Mouse (Mus musculus): Measurements from ENCODE around the gene Zp3.

Zp3 gene

GRCm38 (mm10) chr5:135962125-135962491 lies 17.8 kb upstream of the Zp3 start:
- DNase-seq (ENCODE audit: inconsistent ontology term), result no peak

GRCm38 (mm10) chr5:135962492-135963279 lies 17.2 kb upstream of the Zp3 start:
- DNase-seq (ENCODE audit: inconsistent ontology term), result peak; percentile 99

- no peak for DNase-seq (ENCODE audit: inconsistent ontology term)
These were observed 16.6 kb upstream of the Zp3 start for GRCm38 (mm10) chr5:135963280-135963627.

GRCm38 (mm10) chr5:135965501-135965930 lies 14.4 kb upstream of the Zp3 start:
- DNase-seq (ENCODE audit: inconsistent ontology term), result no peak

- no peak for DNase-seq (ENCODE audit: inconsistent ontology term)
These were observed 13.0 kb upstream of the Zp3 start for GRCm38 (mm10) chr5:135966866-135967265.

GRCm38 (mm10) chr5:135968781-135969180 lies 11.1 kb upstream of the Zp3 start:
- DNase-seq (ENCODE audit: inconsistent ontology term), result no peak

- no peak for DNase-seq (ENCODE audit: inconsistent ontology term)
These were observed 9.7 kb upstream of the Zp3 start for GRCm38 (mm10) chr5:135970247-135970646.

- DNase-seq (ENCODE audit: inconsistent ontology term), result no peak
These were observed 8.0 kb upstream of the Zp3 start for GRCm38 (mm10) chr5:135971876-135972275.

GRCm38 (mm10) chr5:135974365-135974764 lies 5.5 kb upstream of the Zp3 start, which contains the start of gene Ssc4d:
TSS of gene Ssc4d (minus strand) at chr5:135974531.
- DNase-seq (ENCODE audit: inconsistent ontology term), result no peak

GRCm38 (mm10) chr5:135975893-135976668 lies 3.8 kb upstream of the Zp3 start:
- peak; percentile 61 for DNase-seq (ENCODE audit: inconsistent ontology term)

GRCm38 (mm10) chr5:135979381-135979780 lies 518 bp upstream of the Zp3 start:
- DNase-seq (ENCODE audit: inconsistent ontology term), result no peak

- DNase-seq (ENCODE audit: inconsistent ontology term), result peak; percentile 64
These were observed 2.5 kb downstream of the Zp3 start for GRCm38 (mm10) chr5:135982398-135982797.

GRCm38 (mm10) chr5:135984546-135985044 lies 4.7 kb downstream of the Zp3 start:
- no peak for DNase-seq (ENCODE audit: inconsistent ontology term)

- peak; percentile 25 for DNase-seq (ENCODE audit: inconsistent ontology term)
These were observed 7.3 kb downstream of the Zp3 start for GRCm38 (mm10) chr5:135987248-135987647.

- no peak for DNase-seq (ENCODE audit: inconsistent ontology term)
These were observed 10.7 kb downstream of the Zp3 start for GRCm38 (mm10) chr5:135990601-135991000.

- no peak for DNase-seq (ENCODE audit: inconsistent ontology term)
These were observed 13.6 kb downstream of the Zp3 start for GRCm38 (mm10) chr5:135993381-135993965.

- no peak for DNase-seq (ENCODE audit: inconsistent ontology term)
These were observed 14.4 kb downstream of the Zp3 start for GRCm38 (mm10) chr5:135994335-135994724.

- DNase-seq (ENCODE audit: inconsistent ontology term), result peak; percentile 79
These were observed 15.1 kb downstream of the Zp3 start, which contains the start of gene Dtx2 for GRCm38 (mm10) chr5:135994725-135995687. TSS of gene Dtx2 (plus strand) at chr5:135994800.

- DNase-seq (ENCODE audit: inconsistent ontology term), result no peak
These were observed 16.3 kb downstream of the Zp3 start for GRCm38 (mm10) chr5:135996162-135996561.

- no peak for DNase-seq (ENCODE audit: inconsistent ontology term)
These were observed 21.3 kb downstream of the Zp3 start for GRCm38 (mm10) chr5:136001222-136001621.

GRCm38 (mm10) chr5:136002325-136002724 lies 22.4 kb downstream of the Zp3 start:
- DNase-seq (ENCODE audit: inconsistent ontology term), result no peak
